Mouse (Mus musculus): ENCODE data around the gene Cask. TPM values are rescaled to one million over a fixed set of nuclear protein-coding genes. Genes with fewer than 3 reads are reported as not detected.
"Not testable (repeated sequence)": the region's sequence is repeated elsewhere in the genome, so short reads cannot be mapped to it uniquely, and the experiment has no call there.

The Cask gene
- polyA plus RNA-seq (2017; shearing (Covaris generic)) = under 1 TPM; 0.62 to 0.89 TPM

DNA sequence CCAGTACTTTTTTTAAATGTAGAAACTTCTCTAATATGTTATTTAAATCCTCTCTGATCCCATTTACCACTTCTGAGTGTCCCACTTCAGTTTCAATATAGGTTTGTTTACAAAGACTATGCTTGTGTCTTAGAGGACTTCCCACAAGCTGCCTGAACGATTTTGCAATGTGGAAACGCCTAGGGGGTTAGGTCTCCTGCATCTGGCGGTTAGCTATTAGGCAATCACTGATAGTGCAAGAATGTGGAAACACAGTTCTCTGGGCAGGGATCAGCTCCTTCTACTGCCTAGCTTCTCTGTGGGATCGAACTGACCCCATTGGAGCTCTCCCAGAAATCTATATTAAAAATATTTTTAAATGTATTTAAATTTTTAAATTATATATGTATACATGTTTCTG lies at the start of gene Cask:
Gene Cask, minus strand, starts transcription at position 83 of the 400 bp plus-strand sequence.
- no peak for ATAC-seq

DNA sequence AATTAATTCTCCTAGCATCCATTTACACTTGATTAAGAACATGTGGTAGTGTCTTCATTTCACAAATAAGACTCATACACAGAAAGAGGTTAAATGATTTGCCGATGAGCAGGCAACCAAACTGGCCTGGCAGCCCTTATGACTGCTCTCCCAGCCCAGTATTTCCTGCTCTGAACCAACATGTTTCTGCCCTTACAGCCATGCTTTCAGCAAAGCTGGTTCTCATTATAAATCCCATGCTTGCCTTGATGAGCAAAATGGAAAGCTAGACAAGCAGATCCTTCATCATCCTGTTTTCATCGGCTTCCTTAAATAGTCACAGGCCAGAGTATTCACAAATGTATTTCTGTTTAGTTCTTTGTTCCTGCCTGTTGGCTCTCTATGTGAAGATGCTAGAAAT lies 38.8 kb upstream of the Cask start:
- no peak for ATAC-seq

DNA sequence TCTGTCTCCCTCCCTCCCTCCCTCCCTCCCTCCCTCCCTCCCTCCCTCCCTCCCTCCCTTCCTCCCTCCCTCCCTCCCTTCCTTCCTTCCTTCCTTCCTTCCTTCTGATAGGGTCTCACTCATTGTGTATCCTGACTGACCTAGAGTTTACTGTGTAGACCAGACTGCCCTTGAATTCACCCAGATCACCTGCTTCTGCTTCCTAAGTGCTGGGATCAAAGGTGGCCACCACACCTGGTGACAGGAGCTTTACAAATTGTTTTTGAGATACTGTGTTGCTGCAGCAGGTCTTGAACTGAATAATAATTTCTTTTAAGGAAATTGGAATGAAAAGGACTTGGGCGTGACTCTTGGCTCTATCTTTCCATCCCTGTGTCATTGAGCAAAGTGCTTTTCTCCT lies 33.2 kb upstream of the Cask start:
- no peak for ATAC-seq

DNA sequence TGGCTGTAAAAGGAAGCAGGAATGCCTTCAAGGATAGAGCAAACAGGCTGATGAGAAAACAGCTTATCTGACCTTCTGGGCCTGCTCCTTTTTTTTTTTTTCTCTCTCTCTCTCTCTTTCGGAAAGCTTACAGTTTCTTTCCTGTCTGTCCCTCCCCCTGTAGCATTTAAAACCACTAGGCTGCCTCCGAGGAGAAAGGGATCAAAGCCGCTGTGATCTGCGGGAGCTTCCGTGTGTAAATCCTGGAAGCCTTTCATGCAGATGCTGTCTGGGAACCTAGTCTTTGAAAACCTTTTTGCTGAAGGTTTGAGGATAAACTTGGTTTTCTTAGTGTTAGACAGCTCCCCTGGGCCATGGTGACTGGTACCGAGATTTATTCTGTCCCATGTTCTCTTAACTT lies 30.8 kb upstream of the Cask start:
- no peak for ATAC-seq

DNA sequence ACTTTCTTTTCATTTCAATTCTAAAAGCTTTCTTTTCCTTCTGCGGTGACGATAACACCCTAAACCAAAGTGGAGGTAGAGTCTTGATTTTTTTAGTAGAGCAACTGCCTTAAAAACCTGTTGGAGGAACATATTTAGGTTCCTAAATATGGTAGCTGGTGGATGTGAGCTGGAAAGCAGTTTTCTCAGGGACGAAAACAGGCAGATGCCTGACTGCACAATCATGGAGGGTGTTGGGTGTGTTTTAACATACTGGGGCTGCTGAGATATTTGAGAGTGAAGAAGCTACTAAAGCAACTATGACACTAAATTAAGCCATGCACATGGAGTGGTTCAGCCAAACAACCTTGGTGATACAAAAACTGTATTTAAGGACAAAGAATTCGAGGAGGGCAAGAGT lies 9.0 kb upstream of the Cask start:
- no peak for ATAC-seq

DNA sequence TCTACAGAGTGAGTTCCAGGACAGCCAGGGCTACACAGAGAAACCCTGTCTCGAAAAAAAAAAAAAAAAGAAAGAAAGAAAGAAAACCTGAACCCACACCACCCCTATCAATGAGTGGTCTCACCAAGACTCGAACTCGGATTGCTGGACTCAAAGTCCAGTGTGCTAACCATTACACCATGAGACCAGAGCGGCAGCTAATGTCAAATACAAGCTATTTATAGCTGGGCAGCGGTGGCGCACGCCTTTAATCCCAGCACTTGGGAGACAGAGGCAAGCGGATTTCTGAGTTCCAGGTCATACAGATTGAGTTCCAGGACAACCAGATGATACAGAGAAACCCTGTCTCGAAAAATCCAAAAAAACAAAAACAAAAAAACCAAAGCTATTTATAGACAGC lies 7.9 kb upstream of the Cask start:
- no peak for ATAC-seq

DNA sequence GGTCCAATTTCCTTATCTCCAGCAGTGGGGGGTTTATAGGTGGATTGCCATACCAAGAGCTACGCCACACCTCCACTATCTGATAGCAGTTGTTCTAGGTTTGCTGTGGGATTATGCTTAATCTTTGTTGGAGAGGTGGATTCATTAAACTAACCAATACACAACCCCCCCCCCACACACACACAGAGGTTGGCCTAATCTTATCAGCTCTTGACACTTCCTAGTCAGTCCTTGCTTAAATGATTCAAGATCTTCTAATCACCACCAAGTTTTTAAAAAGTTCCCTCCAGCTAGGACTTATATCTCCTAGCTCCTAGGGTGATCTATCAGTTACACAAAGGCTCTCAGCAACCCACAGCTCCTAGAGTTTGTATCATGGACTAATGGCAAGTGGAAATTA lies 2.7 kb downstream of the Cask start:
- ATAC-seq = no peak

DNA sequence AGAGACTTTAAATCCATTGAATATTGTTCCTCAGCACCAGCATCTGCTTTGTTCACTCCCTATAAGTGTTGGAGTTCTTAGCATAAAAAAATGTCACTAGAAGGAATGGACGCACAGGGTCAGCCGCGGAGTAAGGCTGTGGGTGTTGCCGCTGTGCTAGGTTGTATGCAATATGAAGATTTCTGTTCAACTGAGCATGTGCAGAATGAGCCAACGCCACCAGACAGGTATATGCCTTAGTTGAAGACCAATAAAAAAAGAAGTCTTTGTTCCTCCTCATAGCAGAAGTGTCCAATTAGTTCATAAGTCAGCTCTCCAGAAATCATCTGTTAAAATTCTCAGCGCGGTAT lies 3.7 kb downstream of the Cask start:
- no peak for ATAC-seq

DNA sequence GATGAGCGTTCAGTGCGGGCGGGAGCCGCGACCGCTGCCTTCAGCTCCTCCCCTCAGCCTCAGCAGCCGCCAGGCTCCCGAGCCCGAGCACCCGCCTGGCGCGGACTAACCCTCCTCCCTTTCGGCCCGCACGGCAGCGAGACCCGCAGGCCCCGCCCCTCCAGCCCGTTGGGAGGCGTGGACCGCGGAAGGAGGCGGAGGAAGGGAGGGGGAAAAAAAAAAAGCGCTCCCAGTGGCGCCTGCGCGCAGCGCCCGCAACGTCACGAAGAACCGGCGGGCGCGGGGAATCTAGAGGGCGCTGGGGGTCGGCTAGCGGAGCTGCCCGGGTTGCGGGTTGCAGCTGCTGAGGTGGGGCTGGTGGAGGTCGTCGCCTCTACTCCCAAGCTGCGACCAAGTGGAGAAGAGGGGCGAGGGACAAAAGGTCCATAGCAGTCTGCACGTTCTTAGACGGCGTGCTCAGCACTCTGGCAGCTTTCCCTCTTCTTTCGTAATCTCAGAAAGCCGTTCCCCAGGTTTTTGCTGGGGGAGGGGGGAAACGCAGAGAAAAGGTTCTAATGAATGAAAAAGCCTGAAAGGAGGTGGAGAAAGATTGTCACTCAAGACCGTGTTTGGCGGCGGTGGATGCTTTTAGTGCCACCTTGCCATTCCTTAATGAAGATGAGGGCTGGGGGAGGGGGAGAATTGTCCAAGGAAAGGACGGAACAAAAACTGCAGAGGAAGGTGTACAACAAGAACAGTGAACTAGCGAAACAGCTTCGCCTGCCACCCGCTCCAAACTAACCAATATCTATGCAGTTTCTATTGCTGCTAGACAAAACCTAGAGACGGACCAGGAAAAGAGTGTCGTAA lies 4.3 kb downstream of the Cask start:
- peak; percentile 84 for ATAC-seq

DNA sequence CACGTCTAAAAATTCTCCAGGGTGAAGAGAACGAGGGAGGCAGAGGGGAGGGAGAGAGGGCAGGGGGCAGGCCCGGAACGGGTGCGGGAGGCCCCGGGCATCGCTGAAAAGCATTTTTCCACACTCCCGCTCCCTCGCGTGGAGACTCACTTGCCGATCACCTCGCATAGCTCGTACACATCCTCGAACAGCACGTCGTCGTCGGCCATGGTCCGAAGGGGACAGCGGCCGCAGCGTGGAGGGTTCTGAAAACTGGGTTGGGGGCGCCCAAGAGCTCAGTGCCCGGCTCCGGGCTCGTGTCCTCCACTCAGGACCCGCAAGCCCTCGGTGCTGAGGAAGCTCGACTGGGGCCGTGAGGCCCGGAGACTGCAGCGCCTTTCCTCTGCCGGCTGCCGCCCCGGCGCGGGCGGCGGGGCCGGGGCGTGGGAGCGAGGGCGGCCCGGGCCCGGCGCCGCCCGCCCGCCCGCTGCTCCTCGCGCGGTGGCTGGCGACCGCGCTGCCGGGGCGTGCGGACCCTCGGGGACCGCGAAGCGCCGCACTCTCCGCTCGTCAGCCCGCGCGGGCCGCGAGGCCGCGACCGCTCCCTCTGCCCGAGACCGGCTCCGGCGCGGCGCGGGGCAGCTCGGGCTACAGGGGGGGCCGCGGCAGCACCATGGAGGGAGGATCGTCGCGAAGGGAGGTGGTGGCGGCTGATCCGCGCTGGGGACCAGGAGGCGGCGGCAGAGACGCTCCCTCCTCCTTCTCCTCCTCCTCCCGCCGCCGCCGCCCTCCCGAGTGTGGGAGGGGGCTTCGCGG lies 5.1 kb downstream of the Cask start:
- peak; percentile 51 for ATAC-seq

DNA sequence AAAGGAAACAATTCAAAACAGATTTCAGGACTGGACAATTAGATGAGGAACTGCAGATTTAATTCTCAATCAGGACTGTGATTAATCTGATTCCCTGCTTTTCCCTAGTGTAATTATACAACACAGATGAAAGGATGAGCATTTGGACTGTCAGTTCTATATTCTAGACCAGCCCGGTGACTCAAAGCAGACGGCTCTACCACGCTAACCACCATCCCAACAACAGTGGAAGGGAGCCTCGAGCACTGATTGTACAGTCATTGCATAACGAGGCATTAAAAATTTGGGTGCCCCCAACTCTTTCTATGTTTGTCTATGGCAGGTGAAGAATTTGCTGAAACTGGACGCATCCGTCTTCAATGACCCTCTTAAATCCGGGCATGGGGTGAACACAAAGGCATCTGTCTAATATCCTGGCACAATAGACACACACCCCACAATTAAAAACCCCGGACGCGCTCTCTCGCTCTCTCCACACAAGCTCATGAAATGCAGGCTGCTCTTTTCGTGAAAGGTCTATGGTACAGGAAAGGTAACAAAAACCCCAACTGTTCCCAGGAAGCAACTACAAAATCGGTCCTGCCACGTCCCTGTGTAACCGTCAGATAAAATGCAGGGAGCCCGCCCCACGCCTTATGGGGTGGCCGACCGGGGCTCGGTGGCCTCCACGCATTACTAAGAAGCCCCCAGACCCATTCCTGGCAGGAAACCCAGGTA lies 5.9 kb downstream of the Cask start:
- no peak for ATAC-seq

DNA sequence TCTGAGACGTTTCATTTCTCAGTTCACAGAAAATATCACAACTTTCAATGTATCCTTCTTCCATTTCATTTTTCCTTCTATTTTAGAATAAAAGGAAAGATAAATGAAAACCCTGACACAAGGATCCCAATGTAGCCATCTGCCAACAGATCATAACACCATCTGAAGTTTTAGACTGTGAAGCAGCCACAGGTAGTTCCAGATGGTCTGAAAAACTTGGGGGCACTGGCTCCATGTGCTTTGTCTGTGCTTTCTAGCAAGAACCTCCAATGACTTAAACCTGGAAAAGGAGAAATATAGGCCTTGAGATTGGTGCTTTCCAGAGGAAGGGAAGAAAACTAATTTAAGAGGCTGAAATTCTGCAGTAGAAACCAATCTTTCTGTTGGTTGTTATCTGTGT lies 28.4 kb downstream of the Cask start:
- no peak for ATAC-seq

DNA sequence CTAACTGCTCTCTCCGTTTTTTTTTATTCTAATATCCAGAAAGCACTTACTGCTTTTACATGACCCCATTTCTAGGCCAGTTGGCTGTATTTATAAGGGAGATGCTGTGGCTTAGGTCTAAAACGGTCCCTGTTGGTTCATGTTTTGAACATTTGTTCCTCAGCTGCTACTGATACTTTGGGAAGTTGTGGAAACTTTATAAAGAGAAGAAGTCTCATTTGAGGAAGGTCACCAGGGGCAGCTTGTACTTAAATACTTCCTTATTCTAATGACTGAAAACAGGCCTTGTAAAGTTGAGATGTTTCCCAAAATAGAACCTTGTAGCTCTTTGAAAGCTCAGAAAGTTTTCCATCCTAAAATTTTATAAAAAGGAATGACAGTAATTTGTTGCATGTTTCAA lies 52.4 kb downstream of the Cask start:
- ATAC-seq = no peak

DNA sequence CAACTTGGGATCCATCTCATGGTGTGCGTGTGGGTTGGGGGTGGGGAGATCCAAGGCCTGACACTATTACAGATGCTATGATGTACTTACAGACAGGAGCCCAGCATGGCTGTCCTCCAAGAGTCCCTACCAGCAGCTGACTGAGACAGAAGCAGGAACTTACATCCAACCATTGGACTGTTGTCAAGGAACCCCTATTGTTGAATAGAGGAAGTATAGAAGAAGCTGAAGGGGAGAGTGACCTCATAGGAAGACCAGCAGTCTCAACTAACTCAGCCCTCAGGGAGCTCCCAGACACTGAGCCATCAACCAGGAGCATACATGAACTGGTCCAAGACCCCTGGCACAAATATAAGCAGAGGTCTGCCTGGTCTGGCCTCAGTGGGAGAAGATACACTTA lies 85.5 kb downstream of the Cask start:
- ATAC-seq = no peak

DNA sequence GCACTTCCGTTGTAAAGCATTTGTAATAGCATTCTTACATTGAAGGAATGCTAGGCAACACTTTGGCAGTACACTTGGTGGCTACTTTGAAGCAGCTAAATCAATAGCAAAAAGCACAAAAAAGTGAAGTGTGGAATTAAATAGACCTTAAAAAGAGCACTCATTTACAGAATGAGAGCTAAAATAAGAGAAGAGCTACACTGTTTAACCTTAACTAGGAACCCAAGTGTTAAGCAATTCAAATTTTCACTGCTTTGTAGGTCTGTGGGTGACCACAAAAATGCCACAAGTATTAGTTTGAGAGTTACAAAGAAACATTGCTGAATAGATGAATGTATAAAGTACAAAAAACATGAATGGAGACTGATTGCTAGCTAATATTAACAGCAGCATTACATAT lies 86.1 kb downstream of the Cask start:
- no peak for ATAC-seq

DNA sequence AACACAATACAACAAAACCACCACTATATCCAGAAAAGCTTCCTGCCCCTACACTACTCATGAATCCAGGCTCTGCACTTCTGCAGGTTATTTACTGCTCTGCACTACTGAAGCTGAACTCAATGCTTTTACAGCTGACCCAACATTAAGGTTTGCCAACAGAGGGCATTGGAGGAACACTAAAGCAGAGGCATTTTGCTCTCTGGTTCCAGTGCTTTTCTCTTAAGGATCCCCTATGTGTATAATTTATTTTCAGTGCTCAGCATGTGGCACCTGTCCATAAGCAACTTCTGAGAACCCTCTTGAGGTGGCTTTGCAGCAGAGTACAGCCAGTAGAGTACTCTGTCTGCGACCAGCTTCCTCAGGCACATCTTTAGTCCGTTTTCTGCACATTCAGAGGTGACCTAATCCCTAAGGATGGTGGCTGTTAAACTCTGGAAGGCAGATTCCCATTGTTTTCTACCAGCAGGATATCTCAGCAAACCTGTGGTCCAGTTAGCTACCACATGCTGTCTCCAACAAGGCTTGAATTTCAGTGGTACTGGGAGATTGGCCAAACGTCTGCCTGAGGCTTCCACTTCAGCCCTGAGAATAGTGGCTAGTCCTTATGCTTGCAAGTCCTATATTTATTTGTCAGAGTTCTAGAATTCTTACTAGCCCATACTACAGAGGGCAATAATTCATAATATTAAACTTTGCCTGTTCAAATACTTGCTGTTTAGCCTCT lies 93.7 kb downstream of the Cask start:
- ATAC-seq = no peak

DNA sequence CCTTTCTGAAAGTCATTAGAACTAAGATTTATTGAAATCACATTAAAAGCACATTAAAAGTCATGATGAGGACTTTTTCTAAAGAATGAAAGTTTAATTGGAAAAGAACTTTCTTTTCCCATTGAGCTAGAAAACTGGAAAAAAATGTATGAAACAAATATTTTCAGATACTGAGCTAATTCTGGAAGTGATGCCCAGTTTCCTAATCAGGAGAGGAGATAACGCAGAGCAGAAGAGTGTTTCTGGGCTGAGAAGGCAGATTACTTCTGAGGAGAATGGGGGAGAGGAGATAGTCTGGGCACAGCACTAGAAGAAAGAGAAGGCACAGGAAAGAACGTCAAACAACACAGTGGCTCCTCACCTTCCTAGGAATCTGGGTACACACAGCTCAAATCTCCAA lies 110.1 kb downstream of the Cask start:
- no peak for ATAC-seq

DNA sequence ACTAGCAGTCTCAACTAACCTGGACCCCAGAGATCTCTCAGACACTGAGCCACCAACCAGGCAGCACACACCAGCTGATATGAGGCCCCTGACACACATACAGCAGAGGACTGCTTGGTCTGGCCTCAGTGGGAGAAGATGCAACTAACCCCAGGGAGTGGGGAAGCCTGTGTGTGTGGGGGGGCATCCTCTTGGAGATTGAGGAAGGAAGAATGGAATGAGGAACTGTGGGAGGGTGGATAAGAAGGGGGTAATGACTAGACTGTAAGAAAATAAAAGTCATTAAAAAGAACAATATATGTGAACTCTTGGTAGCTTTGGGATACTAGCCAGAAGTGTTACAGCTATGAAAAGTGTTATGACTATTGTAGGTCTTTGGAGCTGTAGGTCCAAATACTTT lies 120.4 kb downstream of the Cask start:
- ATAC-seq = not testable (repeated sequence)

DNA sequence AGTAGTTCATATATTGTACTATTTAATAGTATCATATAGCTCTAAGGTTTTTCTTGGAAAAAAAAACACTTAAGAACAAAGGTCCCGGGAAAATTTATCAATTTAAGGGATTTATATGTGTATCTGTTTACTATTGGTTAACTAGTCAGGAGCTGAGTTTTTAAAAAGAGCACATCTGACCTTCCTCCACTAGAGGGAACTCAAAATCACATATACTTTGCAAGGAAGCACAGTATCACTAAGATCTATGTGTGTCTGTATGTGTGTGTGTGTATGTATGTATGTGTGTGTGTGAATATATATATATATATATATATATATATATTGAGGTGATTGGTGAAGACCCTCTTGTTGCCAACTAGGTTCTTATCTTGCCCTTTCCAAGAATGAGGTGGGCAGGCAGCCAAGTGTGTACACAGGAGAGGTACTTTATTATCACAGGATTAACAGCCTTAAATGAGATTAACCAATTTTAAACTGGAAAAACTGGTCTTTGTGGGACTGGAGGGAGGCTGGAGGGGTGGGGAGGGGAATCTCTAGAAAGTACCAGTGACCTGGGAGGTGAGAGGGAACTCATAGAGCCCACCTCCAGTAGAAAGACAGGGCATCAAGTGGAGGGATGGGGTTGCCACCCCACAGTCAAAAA lies 121.2 kb downstream of the Cask start:
- ATAC-seq = no peak

DNA sequence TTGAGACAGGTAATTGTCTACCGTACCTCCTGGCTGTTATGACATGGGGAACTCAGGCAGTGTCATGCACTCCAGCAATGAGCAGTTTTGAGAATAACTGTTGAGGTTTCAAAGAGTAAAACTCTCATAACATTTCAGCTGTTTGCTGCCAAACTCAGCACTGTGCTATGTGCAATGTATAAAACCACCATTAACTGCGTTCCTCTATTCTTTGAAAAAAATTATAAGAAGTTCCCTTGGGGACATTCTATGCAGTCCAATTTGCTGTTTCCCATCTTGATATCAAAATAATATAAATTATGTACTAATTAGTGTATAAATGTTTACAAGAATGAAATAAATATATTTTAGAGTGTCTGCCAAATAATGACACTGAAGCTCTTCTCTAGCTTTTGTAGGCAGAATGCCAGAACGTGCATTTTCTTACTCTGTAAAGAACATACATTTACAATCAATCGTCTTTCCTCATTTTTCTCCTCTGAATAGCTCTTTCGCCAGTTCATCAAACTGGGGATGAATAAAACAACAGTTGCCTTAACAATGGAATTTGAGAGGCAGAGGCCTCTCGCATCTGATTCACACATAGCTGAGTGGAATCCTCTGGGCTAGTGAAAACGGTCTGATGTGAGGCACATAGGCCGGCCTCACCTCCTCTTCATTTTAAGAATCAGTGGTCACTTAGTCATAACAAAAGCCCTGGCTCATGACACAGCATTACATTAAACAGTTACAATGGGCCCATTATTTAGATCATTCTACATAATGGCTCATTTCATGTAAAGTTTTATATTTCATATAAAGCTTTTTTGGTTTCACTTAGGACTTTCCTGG lies 125.4 kb downstream of the Cask start:
- no peak for ATAC-seq

DNA sequence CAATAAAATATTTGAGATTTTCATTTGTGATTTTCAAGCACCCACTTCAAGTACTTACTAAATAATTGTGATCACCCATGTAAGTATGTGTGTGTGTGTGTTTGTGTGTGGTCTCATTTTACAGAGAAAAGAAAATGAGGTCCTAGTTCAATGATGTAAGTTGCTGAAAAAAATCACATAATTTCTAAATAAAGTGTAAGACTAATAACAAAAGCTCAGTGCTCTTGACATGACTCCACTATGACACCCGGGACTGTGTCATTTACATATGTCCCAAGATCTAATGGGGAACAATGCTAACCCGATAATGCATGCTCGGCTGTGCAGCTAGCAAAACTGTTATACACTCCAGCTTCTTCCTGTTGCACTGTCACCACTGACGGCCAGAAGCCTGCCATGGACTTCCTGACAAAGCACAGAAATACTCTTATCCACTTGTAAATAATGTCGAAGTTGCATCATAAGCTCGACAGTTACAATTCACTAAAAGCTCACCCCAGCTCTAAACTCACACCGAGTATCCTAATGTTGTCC lies 130.8 kb downstream of the Cask start:
- no peak for ATAC-seq

Measured in CD4-positive, CD25-positive, alpha-beta regulatory T cell, adult 4 months (primary cell).